Mouse (Mus musculus) megakaryocyte, embryonic 14.5 days (primary cell): Measurements from ENCODE around the gene Htr5b.

Experiments used
- FLI1 ChIP-seq: IDR thresholded peaks from 2 replicates; pipeline ENCODE4 v1.6.1; 2012; ENCODE audit warnings: low read length, inconsistent platforms, mixed read lengths
- GATA1 ChIP-seq: IDR thresholded peaks from 3 replicates; pipeline ENCODE4 v1.6.1; 2012; ENCODE audit warnings: mixed read lengths, low read length, inconsistent platforms, borderline replicate concordance

GRCm38 (mm10) chr1:121483091-121483490, 45.2 kb downstream of the Htr5b start:
- TF ChIP-seq GATA1 (no peak), FLI1 (no peak)
